15 mouse cellular contexts compared by ENCODE assay signal in genomic region chr5:114538752-114539151, GRCm38 (mm10). TPM values are rescaled to one million over a fixed set of nuclear protein-coding genes. Genes with fewer than 3 reads are reported as not detected.
DNase-seq lines count a peak whose midpoint lies in the region; ATAC-seq and TF ChIP-seq lines count a peak whose summit lies in the region.
"Had no signal": no experiment of that assay in that cellular context is flagged by ENCODE, and none has a peak within 500 bp of the region (broad histone marks: within the 10 kb centered on the region; RNA-seq: fewer than 3 reads in every experiment).

No protein-coding gene starts in this region.

- H3K4me2 ChIP-seq in hindbrain, embryonic 16.5 days (ENCODE audit: low read length): no peak overlapping the region
- H3K4me2 ChIP-seq in stomach, embryonic 15.5 days: no peak overlapping the region
- H3K4me2 ChIP-seq in stomach, postnatal 0 days (replicated peaks; ENCODE audit: low read depth): no peak overlapping the region
- no peak overlapping the region for H3K4me2 ChIP-seq in hindbrain, embryonic 15.5 days
- H3K4me2 ChIP-seq: liver, embryonic 15.5 days had no signal

- no peak for TF ChIP-seq CTCF in stomach, postnatal 0 days (IDR thresholded peaks at IDR 0.05; ENCODE audit: low read depth)
- TF ChIP-seq CTCF in gastrocnemius, adult 2 months (IDR thresholded peaks at IDR 0.05): no peak

- ATAC-seq in hindbrain, embryonic 16.5 days: no peak; the same call in 1 of the 2 replicates
- ATAC-seq in stomach, embryonic 15.5 days (ENCODE audit: insufficient read depth, low FRiP score, low read depth): no peak
- no peak for ATAC-seq in stomach, postnatal 0 days (ENCODE audit: low FRiP score, low TSS enrichment)
- ATAC-seq in hindbrain, embryonic 15.5 days (ENCODE audit: low FRiP score, low read depth): peak; percentile 13; the same call in 1 of the 2 replicates

- H3K27ac ChIP-seq in hindbrain, embryonic 10.5 days: 0 out of 2 replicates have a peak overlapping the region, but pooled peaks have one; percentile 29
- H3K27ac ChIP-seq in hindbrain, embryonic 16.5 days (ENCODE audit: low read depth, low read length): no peak overlapping the region
- H3K27ac ChIP-seq in stomach, embryonic 15.5 days: peak overlapping the region; percentile 26; the same call in 1 of the 2 replicates
- H3K27ac ChIP-seq in stomach, postnatal 0 days (replicated peaks): no peak overlapping the region
- H3K27ac ChIP-seq in hindbrain, embryonic 15.5 days (replicated peaks): no peak overlapping the region
- no peak overlapping the region for H3K27ac ChIP-seq in gastrocnemius, adult 2 months
- H3K27ac ChIP-seq: left cerebral cortex, adult 2 months; liver, embryonic 15.5 days; neural tube, embryonic 13.5 days had no signal

- 0 out of 2 replicates have a peak, but pooled peaks cover 6% of the 10 kb centered on the region for H3K9me3 ChIP-seq in hindbrain, embryonic 10.5 days
- no peaks in the 10 kb centered on the region for H3K9me3 ChIP-seq in hindbrain, embryonic 16.5 days (ENCODE audit: control insufficient read depth, low read length)
- no peaks in the 10 kb centered on the region for H3K9me3 ChIP-seq in stomach, embryonic 15.5 days
- no peaks in the 10 kb centered on the region for H3K9me3 ChIP-seq in stomach, postnatal 0 days (ENCODE audit: control insufficient read depth, low read length)
- no peaks in the 10 kb centered on the region for H3K9me3 ChIP-seq in hindbrain, embryonic 15.5 days
- H3K9me3 ChIP-seq: liver, embryonic 15.5 days; neural tube, embryonic 13.5 days had no signal

- peaks cover 32% of the 10 kb centered on the region for H3K4me1 ChIP-seq in hindbrain, embryonic 10.5 days (replicated peaks)
- H3K4me1 ChIP-seq in hindbrain, embryonic 16.5 days (ENCODE audit: control insufficient read depth, insufficient read depth, low read depth, low read length): peaks cover 13% of the 10 kb centered on the region
- 0 out of 2 replicates have a peak, but pooled peaks cover 9% of the 10 kb centered on the region for H3K4me1 ChIP-seq in stomach, embryonic 15.5 days
- no peaks in the 10 kb centered on the region for H3K4me1 ChIP-seq in stomach, postnatal 0 days (replicated peaks; ENCODE audit: control insufficient read depth, insufficient read depth)
- H3K4me1 ChIP-seq in hindbrain, embryonic 15.5 days (replicated peaks): peaks cover 22% of the 10 kb centered on the region
- H3K4me1 ChIP-seq: liver, embryonic 15.5 days had no signal

- DNase-seq in hindbrain, embryonic 10.5 days (ENCODE audit: low spot score): peak; percentile 14
- no peak for DNase-seq in stomach, postnatal 0 days (ENCODE audit: low spot score)
- DNase-seq in gastrocnemius, adult 2 months: no peak
- no peak for DNase-seq in left cerebral cortex, adult 11 months (ENCODE audit: low spot score)
- no peak for DNase-seq in thymus, postnatal 10 days (ENCODE audit: low spot score in 2 of 2)
- DNase-seq: gastrocnemius, postnatal 10 days; right cerebral cortex, postnatal 25 days had no signal

- peaks cover 61% of the 10 kb centered on the region for H3K27me3 ChIP-seq in hindbrain, embryonic 10.5 days (ENCODE audit: insufficient read depth, poor library complexity, severe bottlenecking)
- H3K27me3 ChIP-seq in hindbrain, embryonic 16.5 days (replicated peaks; ENCODE audit: control insufficient read depth, insufficient read depth, low read length): no peaks in the 10 kb centered on the region
- H3K27me3 ChIP-seq in stomach, embryonic 15.5 days (replicated peaks): peaks cover 15% of the 10 kb centered on the region; the same call in 1 of the 2 replicates
- no peaks in the 10 kb centered on the region for H3K27me3 ChIP-seq in stomach, postnatal 0 days (ENCODE audit: control insufficient read depth, insufficient read depth, low read length)
- H3K27me3 ChIP-seq in hindbrain, embryonic 15.5 days: 0 out of 2 replicates have a peak, but pooled peaks cover 2% of the 10 kb centered on the region

- no peaks in the 10 kb centered on the region for H3K36me3 ChIP-seq in hindbrain, embryonic 10.5 days
- H3K36me3 ChIP-seq in hindbrain, embryonic 16.5 days (ENCODE audit: control insufficient read depth, insufficient read depth, low read length): no peaks in the 10 kb centered on the region
- no peaks in the 10 kb centered on the region for H3K36me3 ChIP-seq in stomach, embryonic 15.5 days
- H3K36me3 ChIP-seq in stomach, postnatal 0 days (ENCODE audit: control insufficient read depth, insufficient read depth, low read length): no peaks in the 10 kb centered on the region
- no peaks in the 10 kb centered on the region for H3K36me3 ChIP-seq in hindbrain, embryonic 15.5 days
- H3K36me3 ChIP-seq: G1E; liver, embryonic 15.5 days; neural tube, embryonic 13.5 days had no signal

- intact Hi-C loops in gastrocnemius, adult 2 months (cut with DNase I): no loop called here

- 54% methylated on average over 4 of the region's 4 CpGs for WGBS in hindbrain, embryonic 10.5 days
- WGBS in hindbrain, embryonic 16.5 days: 31% methylated on average over 4 of the region's 4 CpGs
- WGBS in stomach, embryonic 15.5 days: 31% methylated on average over 4 of the region's 4 CpGs
- 32% methylated on average over 4 of the region's 4 CpGs for WGBS in stomach, postnatal 0 days
- 32% methylated on average over 4 of the region's 4 CpGs for WGBS in hindbrain, embryonic 15.5 days

- no peak overlapping the region for H3K9ac ChIP-seq in hindbrain, embryonic 16.5 days (ENCODE audit: low read depth, low read length)
- no peak overlapping the region for H3K9ac ChIP-seq in stomach, embryonic 15.5 days
- H3K9ac ChIP-seq in stomach, postnatal 0 days (ENCODE audit: low read length): no peak overlapping the region
- no peak overlapping the region for H3K9ac ChIP-seq in hindbrain, embryonic 15.5 days
- H3K9ac ChIP-seq: liver, embryonic 15.5 days; neural tube, embryonic 13.5 days had no signal

- TF ChIP-seq EP300 in stomach, postnatal 0 days (optimal IDR thresholded peaks at IDR 0.05): no peak

- H3K4me3 ChIP-seq in hindbrain, embryonic 10.5 days: no peak overlapping the region
- no peak overlapping the region for H3K4me3 ChIP-seq in hindbrain, embryonic 16.5 days (ENCODE audit: low read length)
- H3K4me3 ChIP-seq in stomach, embryonic 15.5 days (replicated peaks): no peak overlapping the region
- no peak overlapping the region for H3K4me3 ChIP-seq in stomach, postnatal 0 days (ENCODE audit: low read depth, low read length)
- no peak overlapping the region for H3K4me3 ChIP-seq in hindbrain, embryonic 15.5 days
- H3K4me3 ChIP-seq in gastrocnemius, adult 2 months: no peak overlapping the region
- H3K4me3 ChIP-seq: left cerebral cortex, adult 2 months; liver, embryonic 15.5 days; megakaryocyte, embryonic 14.5 days; neural tube, embryonic 13.5 days had no signal

RNA-seq across cellular contexts. Expression of gene Fam222a, which starts 29.1 kb away (rescaled TPM):
- 3.9 and 6.5 TPM in 2 replicates for polyA plus RNA-seq in hindbrain, embryonic 10.5 days (2016; fragmentation: Nextera tagmentation; extraction: Ambion mirVana)
- 4.7 and 4.9 TPM in 2 replicates for polyA plus RNA-seq in hindbrain, embryonic 16.5 days (2015; fragmentation: Nextera tagmentation; extraction: Ambion mirVana)
- polyA plus RNA-seq in stomach, embryonic 15.5 days (2015; fragmentation: Nextera tagmentation; extraction: Ambion mirVana): 2.9 and 3.8 TPM in 2 replicates
- polyA plus RNA-seq in stomach, postnatal 0 days (2015; fragmentation: Nextera tagmentation; extraction: Ambion mirVana): 0.79 and 0.98 TPM in 2 replicates
- 6.6 and 8.3 TPM in 2 replicates for polyA plus RNA-seq in hindbrain, embryonic 15.5 days (2015; fragmentation: Nextera tagmentation; extraction: Ambion mirVana)
- 1 to 10 TPM in 1 of 2 experiments, under 1 TPM in 1; 0.18 to 1.1 TPM for total RNA-seq in gastrocnemius, adult 2 months (2021)

Comparison
In these comparisons a context has a peak if more than half of its experiments do, and no peak if none do; other contexts are left out.
1. H3K27ac ChIP-seq: peak in hindbrain, embryonic 10.5 days (single experiment) and stomach, embryonic 15.5 days (single experiment); none in hindbrain, embryonic 16.5 days (single experiment), stomach, postnatal 0 days (single experiment), hindbrain, embryonic 15.5 days (single experiment) and gastrocnemius, adult 2 months (single experiment).